Mouse (Mus musculus) heart, adult 9 months (tissue): ENCODE measurements at regions not wholly inside any gene's neighbourhood (a gene's known extent, or its start where the extent isn't known, plus 50 kb on each side); places are given as distances from the start of the nearest gene placed in this dataset.

ENCODE experiments used
- DNase-seq, 2 experiments: peaks; one replicate each; pipeline ENCODE4 v3.0.0; 2022; ENCODE audit warnings: low spot score in 2 of 2

DNA sequence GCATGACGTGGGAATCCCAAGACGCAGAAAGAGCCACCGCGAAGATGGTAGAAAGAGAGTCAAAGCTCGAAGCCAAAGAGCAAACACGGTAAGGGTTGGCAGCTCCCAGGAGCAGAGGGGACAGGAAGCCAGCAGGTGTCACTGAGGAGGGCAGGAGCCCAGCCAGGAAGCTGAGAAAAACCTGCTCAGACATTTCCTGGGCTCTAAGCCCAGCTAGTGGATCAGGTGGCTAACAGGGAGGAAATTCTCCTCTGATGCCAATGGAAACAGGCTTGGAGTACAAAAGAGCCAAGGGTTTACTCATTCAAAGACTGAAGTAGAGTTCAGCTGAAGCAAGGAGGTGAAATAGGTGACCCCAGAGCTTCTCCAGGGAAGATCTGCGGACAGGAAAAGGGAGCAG is 368.9 kb downstream of the Nkx6-1 start:
- peak; percentile 23 to 25 for DNase-seq

DNA sequence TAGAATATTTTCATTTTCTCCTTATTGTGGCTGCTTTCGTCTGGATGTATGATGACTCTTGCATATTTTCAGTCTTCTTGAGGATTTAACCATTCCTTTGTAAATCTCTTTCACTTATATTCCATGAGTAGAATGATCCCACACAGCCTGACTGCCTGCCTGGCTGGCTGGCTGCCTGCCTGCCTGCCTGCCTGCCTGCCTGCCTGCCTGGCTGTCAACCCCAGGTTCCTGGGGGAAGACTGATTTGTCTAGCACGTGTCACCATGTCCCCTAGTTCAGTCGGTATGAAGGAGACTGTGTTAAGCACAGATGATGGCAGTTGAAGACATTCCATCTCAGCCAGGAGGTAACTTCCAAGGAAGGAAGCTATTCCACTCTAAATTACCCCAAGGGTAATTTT is 370.8 kb downstream of the Nkx6-1 start:
- DNase-seq: no peak

- no peak for DNase-seq
These were observed 376.4 kb downstream of the Nkx6-1 start for GRCm38 (mm10) chr5:101288358-101288757.

- no peak for DNase-seq
These were observed 378.9 kb downstream of the Nkx6-1 start for GRCm38 (mm10) chr5:101285941-101286340.

DNA sequence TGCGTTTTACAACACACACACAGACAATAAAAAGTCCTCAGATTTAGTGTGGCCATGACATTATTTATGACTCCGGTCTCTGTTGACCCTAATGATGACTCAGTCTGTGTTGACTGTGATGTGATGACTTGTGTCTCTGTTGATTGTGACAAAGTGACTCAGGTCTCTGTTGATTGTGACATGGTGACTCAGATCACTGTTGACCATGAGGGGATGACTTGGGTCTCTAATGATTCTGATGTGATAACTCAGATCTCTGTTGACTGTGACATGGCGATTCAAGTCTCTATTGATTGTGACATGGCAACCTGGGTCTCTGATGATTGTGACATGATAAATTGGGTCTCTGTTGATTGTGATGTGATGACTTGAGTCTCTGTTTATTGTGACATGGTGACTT is 405.0 kb downstream of the Gpat3 start:
- DNase-seq: no peak

DNA sequence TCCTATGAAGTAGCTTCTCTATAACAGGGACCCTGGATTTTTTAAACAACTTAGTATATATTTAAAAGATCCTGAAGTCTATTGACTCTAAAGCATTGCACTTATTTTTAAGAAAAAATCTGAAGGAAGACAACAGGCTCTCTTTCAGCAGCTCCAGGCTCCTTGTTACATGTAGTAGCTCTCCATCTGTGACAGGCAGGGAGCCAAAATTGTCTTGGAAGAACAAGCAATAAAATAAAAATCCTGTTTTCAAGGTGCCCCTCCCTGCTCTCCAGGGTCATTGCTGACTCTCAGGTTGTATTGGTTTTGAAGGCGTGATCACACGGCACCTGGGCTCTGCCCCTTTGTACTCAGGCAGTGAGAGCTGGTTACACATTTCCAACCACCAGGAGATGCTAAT is 397.1 kb downstream of the Gpat3 start:
- DNase-seq: no peak

DNA sequence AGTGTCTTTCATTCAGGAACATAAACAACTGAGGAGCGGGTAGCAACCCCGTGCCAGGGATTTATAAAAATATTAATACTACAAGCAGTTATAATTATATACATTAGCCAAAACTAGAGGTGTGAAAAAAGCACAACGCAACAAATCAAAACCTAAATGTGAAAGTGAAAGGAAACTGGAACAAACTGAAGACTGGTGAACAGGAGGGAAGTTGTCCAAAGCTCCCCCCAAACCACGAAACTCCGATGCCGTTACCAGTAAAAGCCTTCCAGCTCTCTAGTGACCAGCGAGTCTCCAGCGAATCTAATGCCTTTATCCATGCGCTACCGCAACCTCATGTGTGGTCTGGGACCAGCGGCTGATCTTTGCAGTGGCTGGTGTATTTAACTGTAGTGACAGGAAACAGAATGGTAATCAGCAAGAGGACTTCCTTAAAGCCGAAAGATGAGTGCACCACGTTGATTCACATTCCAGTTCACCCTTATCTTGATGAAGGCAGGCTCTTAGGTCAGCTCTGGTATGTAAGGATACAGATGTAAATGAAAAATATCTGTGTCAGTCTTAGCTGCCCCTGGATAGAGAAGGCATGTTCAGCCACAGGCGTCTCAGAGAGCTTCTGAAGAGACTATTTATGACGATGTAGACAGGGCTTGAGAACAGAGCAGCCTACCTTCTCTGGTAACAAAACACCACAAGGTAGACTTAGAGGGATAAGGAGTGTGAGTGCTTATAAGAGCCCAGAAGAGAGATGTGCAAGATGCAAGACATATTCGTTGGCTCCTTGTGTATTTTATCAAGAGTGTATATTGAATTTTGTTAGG is 394.0 kb downstream of the Gpat3 start:
- no peak for DNase-seq

DNA sequence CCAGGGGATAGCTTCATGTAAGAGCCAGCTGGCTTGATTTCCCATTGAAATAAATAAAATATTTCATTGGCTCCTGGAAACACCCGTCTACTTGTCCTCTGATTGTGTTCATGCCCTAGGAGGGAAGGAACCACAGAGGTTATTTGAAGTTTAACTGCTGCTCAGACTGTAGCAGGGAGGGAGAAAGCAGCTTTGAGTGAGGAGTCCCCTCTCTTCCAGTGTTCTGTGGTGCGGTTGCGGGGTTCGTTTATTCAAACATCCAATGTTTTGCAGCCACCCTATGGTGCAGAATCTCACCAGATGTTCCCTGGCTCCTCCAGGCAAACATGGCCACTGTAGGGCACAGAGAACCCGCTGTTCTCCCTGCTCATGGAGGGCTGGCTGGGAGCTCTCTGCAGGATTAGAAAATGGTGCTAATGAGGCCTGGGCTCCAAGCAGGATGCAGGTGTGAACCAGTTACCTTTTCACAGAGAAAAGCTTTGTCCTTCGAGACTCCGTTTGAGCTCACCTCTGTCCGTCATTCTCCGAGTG is 390.7 kb downstream of the Gpat3 start:
- no peak for DNase-seq

DNA sequence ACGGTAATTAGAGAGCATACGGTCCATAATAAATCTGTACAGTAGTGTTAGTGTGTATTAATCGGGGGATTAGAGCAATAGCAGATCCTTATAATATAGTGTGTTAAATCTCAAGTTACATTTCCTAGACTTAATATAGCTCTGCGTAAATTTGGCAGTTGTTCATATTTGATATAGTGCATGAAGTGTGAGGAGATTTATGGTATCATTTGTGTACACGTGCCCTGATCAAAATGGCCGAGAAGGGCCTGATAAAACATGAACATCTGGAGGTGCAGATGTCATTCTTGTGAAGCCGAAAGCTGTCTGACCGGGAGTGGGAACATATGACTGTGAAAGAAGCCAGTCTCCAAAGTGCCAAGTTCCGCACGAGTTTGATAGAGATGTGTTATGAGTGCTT is 376.9 kb downstream of the Gpat3 start:
- no peak for DNase-seq

DNA sequence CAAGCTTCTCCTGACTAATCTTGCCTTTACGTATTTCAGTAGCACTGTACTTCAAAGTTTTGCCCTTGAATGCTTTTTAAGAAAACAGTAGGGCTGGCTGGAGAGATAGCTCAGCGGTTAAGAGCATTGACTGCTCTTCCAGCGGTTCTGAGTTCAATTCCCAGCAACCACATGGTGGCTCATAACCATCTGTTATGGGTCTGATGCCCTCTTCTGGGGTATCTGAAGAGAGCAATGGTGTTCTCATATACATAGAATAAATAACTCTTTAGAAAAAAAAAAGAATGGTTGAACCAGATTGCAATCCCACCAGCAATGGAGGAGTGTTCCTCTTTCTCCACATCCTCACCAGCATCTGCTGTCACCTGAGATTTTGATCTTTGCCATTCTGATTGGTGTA is 372.6 kb downstream of the Gpat3 start:
- no peak for DNase-seq

- DNase-seq: no peak
These were observed 371.5 kb downstream of the Gpat3 start for GRCm38 (mm10) chr5:101216837-101217571.

GRCm38 (mm10) chr5:101211974-101212373 is 366.5 kb downstream of the Gpat3 start:
- no peak for DNase-seq

DNA sequence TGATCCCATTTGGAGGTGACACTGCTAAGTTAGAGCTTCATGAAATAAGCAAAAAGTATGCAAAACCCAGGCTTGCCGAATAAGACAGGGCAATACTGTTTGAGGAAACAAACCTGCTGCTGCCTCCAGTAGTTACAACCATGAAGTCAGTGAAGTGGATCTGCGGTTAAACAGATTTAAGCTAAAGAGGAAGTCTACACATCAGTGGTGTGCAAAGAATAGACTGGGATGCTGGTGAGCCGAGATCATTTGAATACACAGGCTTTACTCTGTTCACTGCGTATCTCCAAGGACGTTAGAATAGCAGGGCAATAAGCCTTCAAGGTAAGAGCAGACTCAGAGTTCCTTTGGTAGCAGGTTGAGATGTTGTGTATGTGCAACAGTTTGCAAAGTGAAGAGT is 362.6 kb downstream of the Gpat3 start:
- peak in 1 of 2 experiments; percentile 0 for DNase-seq

- DNase-seq: no peak
These were observed 350.0 kb downstream of the Gpat3 start for GRCm38 (mm10) chr5:101195501-101195900.

- DNase-seq: no peak
These were observed 345.5 kb downstream of the Gpat3 start for GRCm38 (mm10) chr5:101190976-101191375.

DNA sequence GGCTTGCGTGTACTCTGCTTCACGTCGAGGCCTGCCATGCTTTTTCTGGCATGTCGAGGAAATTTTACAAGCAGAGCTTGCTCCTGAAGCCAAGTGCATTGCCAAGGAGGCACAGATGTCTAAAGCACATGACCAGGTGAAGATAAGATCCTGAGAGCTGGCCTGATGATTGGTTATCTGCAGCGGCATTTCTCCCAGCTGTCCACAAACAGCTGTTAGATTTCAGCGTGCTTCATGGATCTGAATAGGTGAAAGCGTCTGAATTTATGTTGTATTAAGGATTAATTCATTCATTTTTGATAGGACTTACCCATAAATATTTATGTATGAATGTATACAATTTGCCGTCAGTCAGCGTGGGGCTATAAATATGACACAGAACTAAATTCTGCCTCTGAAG is 327.7 kb downstream of the Gpat3 start:
- no peak for DNase-seq

GRCm38 (mm10) chr5:101172782-101173181 is 327.3 kb downstream of the Gpat3 start:
- no peak for DNase-seq

DNA sequence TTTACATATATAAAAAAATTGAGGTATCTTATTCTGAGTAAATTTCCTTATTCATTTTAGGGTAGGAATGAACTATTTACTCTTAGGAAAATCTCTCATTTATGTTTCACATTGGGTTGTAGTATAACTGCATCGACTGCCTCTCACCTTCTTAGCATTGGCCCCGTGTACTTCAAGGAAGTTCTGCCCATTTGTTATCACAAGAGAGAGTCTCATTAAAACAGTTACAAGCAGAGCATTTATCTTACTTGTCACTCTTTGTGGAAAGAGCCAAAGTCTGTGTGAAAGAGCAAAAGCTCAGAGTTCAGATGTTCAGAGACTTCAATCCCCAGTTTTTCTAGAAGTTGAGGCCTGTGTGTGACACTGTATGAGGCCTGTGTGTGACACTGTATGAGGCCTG is 323.6 kb downstream of the Gpat3 start:
- no peak for DNase-seq

GRCm38 (mm10) chr5:101163624-101164213 is 318.2 kb downstream of the Gpat3 start:
- no peak for DNase-seq

DNA sequence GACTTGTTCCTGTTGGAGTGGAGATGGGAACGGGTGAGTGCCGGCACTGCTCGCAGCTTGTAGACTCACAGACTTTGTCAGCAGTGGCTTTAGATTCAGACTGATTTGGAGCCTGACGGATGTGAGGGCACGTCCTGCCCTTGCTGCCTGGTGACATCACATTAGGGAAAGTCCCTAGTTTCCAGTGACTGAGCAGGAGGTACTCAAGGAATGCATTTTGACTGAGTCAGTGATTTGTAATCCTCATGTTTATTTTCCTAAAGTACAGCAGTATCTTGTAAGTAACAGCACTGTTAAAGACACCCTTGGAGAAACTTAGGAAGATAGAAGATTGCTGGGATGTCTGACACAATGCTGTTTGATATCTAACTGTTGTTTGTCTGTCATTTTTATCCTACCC is 317.6 kb downstream of the Gpat3 start:
- DNase-seq: no peak

GRCm38 (mm10) chr5:101157416-101157815 is 311.9 kb downstream of the Gpat3 start:
- no peak for DNase-seq

- DNase-seq: no peak
These were observed 300.8 kb downstream of the Gpat3 start for GRCm38 (mm10) chr5:101146345-101146744.
